Mouse (Mus musculus) right cerebral cortex, postnatal 4 days (tissue): ENCODE results near the gene Znhit3.
"Not testable (repeated sequence)": the region's sequence is repeated elsewhere in the genome, so short reads cannot be mapped to it uniquely, and the experiment has no call there.

ENCODE experiments used
- DNase-seq: peaks from one replicate; pipeline ENCODE4 v3.0.0-alpha.2; 2022

The Znhit3 gene

GRCm38 (mm10) chr11:84919951-84920350, 3.8 kb upstream of the Znhit3 start:
- no peak for DNase-seq

GRCm38 (mm10) chr11:84919276-84919675, 3.1 kb upstream of the Znhit3 start:
- peak; percentile 22 for DNase-seq

GRCm38 (mm10) chr11:84918425-84918824, 2.3 kb upstream of the Znhit3 start:
- peak; percentile 99 for DNase-seq

- DNase-seq = no peak
Measured at GRCm38 (mm10) chr11:84916703-84917300, 636 bp upstream of the Znhit3 start.

GRCm38 (mm10) chr11:84914673-84915072, 1.5 kb downstream of the Znhit3 start:
- no peak for DNase-seq

GRCm38 (mm10) chr11:84910411-84910810, 5.8 kb downstream of the Znhit3 start:
- no peak for DNase-seq

DNA sequence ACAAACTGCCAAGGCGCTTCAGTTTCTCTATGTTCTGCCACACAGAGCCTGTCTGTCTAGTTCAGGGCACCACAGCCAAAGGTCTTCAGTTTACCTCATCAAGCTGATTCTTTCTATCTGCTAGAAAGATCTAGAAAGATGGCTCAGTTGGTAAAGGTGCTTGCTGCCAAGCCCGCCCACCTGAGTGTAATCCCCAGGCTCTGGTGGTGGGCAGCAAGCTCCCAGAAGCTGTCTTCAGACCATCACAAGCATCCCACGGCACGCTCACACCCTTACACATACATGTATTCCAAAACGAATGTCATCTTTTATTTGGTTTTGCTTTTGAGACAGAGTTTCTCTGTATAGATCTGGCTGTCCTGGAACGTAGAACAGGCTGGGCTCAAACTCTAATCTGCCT, 7.7 kb downstream of the Znhit3 start:
- no peak for DNase-seq

DNA sequence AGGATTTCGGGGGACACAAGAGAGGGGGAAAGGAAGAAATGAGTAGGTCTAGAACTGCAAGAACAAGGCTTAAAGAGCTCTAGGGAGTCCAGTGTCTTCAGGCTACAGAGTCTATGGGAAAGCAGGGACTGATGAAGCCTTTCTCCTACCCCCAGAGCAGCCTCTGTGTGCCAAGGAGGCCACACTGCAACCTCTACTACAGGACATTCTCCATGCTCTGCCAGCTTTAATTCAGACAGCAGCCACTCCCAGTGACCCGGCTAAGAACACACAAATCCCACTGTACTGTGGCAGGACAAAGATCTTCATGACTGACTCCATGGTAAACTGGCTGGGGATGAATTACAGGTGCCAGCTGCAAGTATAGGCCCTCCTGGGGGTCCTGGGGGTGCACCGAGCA, 9.1 kb downstream of the Znhit3 start:
- DNase-seq = no peak

DNA sequence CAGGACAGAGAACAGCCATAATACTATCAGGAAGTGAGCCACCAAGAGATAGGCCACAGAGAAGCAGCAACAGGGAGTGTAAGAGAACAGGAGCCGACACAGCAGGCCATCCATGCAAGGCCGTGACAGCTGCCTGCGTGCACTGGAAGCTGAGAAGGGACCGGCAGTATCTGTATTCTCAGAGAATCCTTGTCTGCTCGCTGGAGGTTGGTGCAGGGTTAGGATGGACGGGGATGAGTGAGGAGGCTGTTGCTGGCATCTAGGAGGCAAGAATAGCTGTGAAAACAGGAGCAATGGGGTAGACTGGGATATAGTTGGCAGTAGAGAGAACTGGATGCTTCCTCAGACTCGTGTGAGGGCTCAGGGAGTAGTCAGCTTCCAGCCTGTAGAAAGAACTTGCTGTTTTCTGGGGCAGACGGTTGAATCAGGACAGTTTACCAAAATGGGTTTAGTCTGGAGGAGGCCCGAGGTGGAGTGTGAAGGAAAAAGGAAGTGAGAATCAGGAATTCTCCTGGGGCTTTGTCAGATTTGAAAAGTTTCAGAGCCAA, 11.5 kb downstream of the Znhit3 start:
- no peak for DNase-seq

DNA sequence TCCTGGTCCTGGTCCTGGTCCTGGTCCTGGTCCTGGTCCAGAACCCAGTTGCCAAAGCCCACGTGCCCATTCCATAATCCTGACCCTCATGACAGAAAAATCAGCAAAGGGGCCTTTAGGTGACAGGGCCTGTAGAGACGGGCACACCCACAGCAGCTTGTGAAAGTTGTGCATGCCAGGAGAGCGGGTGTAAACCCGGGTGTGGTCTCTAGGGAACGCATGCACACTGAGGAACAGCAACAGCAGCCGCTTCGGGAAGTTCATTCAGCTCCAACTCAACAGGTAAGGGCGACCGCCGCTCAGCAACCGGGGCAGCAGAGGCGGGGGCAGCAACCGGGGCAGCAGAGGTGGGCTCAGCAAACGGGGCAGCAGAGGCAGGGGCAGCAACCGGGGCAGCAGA, 23.1 kb downstream of the Znhit3 start:
- DNase-seq = no peak

- no peak for DNase-seq
Measured at GRCm38 (mm10) chr11:84891705-84892104, 24.5 kb downstream of the Znhit3 start.

GRCm38 (mm10) chr11:84889492-84889891, 26.7 kb downstream of the Znhit3 start:
- DNase-seq = no peak

- no peak for DNase-seq
Measured at GRCm38 (mm10) chr11:84888025-84888424, 28.1 kb downstream of the Znhit3 start.

DNA sequence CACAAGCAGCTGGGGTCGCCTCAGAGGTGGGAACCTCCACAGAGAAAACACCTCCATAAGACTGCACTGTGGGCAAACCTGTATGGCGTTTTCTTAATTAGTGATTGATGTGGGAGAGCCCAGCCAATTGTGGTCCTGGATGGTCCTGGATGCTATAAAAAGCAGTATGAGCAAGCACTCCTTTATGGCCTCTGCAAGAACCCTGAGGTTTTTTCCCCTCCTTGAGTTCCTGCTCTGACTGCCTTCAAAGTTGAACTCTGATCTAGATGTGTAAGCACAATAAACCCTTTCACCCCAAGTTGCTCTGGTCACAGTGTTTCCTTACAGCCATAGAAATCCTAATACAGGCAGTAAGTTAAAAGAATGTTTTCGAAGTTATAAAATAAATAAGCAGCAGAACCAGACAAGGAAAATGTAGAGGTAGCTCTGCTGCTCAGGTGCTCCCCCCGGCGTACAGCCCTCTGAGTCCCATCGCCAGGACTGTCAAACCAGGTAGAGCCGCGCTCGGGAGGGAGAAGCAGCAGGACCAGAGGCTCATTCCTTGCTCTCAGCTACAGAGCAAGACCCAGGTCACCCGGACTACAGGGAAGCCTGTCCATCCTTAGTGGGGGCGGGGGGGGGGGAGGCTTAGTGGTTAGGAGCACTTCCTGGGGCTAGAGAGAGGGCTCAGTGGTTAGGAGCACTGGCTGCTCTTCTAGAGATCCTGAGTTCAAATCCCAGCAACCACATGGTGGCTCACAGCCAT, 29.2 kb downstream of the Znhit3 start:
- DNase-seq = no peak

- no peak for DNase-seq
Measured at GRCm38 (mm10) chr11:84886236-84886635, 29.9 kb downstream of the Znhit3 start.

- DNase-seq = no peak
Measured at GRCm38 (mm10) chr11:84885238-84885637, 30.9 kb downstream of the Znhit3 start.

- DNase-seq = no peak
Measured at GRCm38 (mm10) chr11:84882346-84882745, 33.8 kb downstream of the Znhit3 start.

- no peak for DNase-seq
Measured at GRCm38 (mm10) chr11:84880971-84881370, 35.2 kb downstream of the Znhit3 start.

- DNase-seq = peak; percentile 57
Measured at GRCm38 (mm10) chr11:84880465-84880961, 35.7 kb downstream of the Znhit3 start.

- DNase-seq = peak; percentile 81
Measured at GRCm38 (mm10) chr11:84879772-84880464, 36.2 kb downstream of the Znhit3 start, which contains the start of the genes Myo19 and Pigw. Myo19 (plus strand) TSS chr11:84880148. Pigw (minus strand) TSS chr11:84880285.

GRCm38 (mm10) chr11:84879007-84879771, 37.0 kb downstream of the Znhit3 start:
- DNase-seq = no peak

- DNase-seq = not testable (repeated sequence)
Measured at GRCm38 (mm10) chr11:84876020-84876419, 40.1 kb downstream of the Znhit3 start.
